Mouse (Mus musculus): ENCODE data around the gene Reg4. TPM values are rescaled to one million over a fixed set of nuclear protein-coding genes. Genes with fewer than 3 reads are reported as not detected.

Gene Reg4
- polyA plus RNA-seq, 1 experiment = not detected

DNA sequence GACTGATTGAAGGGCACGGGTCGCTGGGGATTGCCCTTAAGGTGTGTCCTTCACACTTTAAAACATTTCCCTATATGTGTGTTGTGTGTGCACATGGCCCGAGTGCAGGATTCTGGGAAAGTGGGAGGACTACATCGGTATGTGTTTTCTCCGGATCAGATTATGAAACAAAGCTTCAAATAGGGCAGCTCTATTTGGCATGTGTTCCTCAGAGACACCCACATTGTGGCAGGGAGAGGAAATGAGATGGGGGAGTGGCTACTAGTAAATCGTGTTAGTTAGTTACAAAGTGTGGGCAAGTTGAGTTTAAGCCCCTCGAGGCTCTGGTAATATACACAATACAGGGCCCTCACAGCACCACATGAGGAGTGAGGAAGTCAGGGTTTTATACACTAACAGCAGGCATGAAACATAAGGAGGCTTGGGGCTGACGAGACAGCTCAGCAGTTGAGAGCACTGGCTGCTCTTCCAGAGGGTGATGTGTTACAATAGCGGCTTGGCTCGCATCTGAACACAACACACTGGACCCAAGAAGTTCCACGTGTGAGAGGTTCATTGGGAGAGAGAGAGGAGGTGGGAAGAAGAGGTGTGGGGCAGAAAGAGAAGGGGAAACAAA lies 28.0 kb downstream of the Reg4 start:
- TF ChIP-seq POLR2A (IDR thresholded peaks at IDR 0.05; ENCODE audit: borderline replicate concordance, low read depth, low read length) = no peak
- Histone ChIP-seq H3K27ac (ENCODE audit: insufficient read depth, low read depth, low read length) (no peak overlapping the region), H3K4me1 (ENCODE audit: control insufficient read depth, insufficient read depth, low read length) (0 out of 2 replicates have a peak, but pooled peaks cover 2% of the 10 kb centered on the region), H3K4me3 (ENCODE audit: insufficient read depth, low read length) (no peak overlapping the region)

- no peak overlapping the region for H3K27ac ChIP-seq (ENCODE audit: insufficient read depth, low read depth, low read length)
Measured at GRCm38 (mm10) chr3:98254059-98254458, 32.1 kb downstream of the Reg4 start.

DNA sequence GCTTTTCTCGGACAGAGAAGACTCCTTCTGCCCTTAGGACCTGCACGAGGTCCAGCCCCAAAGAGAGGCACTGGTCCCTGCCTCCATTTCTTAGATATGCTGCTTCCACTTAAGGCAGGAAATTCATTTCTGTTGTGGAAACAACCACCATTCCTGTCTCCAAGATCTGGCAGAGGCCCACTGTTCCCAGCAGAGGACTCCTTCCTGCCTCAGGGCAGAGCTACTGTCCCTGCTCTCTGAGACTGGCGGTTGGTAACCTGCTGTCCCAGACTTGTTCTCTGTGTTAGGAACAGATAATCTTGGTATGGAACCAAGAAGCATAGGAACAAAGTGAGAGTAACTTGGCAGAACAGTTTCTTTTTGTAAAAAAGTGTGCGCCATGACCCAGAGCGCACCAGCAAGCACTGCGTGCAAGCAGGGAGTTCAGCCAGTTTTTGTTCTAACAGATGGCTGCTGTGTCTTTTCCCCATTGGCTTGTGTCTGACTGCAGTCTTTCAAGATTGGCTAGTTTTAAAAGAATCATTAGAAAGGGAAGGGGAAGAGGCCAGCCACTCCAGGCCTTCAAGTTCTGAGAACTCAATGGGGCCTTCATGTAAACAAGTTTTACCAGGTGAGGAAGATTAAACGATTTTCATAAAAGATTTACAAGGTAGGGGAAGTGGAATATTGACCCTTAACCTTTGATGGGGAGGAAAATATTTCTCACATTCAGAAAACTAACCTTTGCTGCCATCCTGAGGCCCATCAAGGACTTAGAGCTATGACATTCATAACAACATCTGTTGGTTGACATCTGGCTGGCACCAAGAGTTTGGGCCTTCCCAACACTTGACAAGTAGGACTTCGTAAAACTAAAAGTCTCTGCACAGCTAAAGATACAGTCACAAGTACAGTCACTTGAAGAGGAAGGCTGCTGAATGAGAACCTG lies 33.0 kb downstream of the Reg4 start:
- no peak for TF ChIP-seq CTCF (IDR thresholded peaks at IDR 0.05; ENCODE audit: low read depth, low read length)
- TF ChIP-seq POLR2A (IDR thresholded peaks at IDR 0.05; ENCODE audit: borderline replicate concordance, low read depth, low read length) = no peak
- Histone ChIP-seq H3K27ac (ENCODE audit: insufficient read depth, low read depth, low read length) (no peak overlapping the region), H3K4me3 (ENCODE audit: insufficient read depth, low read length) (no peak overlapping the region), H3K4me1 (ENCODE audit: control insufficient read depth, insufficient read depth, low read length) (no peaks in the 10 kb centered on the region)

More at GRCm38 (mm10) chr3:98254059-98254458, 32.1 kb downstream of the Reg4 start:
- Histone ChIP-seq H3K4me3 (ENCODE audit: insufficient read depth, low read length) (no peak overlapping the region), H3K4me1 (ENCODE audit: control insufficient read depth, insufficient read depth, low read length) (0 out of 2 replicates have a peak, but pooled peaks cover 2% of the 10 kb centered on the region)
- no peak for TF ChIP-seq POLR2A (IDR thresholded peaks at IDR 0.05; ENCODE audit: borderline replicate concordance, low read depth, low read length)
- no peak for TF ChIP-seq CTCF (IDR thresholded peaks at IDR 0.05; ENCODE audit: low read depth, low read length)

DNA sequence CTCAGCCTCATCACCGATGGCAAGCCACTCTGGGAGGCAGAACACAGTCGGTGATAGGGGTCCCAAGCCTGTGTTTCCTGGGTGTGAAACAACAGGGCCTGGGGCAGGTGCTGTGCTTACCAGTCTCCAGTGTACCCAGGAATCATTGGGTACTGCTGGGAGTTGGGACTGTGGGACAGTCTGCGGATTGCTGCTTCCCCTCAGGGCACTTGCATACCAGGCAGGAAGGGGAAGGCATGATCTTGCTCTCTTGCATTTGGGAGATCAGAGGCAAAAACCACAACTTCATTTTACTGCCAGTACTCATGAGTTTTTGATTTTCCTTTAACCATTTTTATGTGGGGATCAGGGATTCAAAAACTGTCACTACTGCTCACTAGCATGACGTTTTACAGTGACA lies 36.8 kb downstream of the Reg4 start:
- no peak overlapping the region for H3K4me3 ChIP-seq (ENCODE audit: insufficient read depth, low read length)

GRCm38 (mm10) chr3:98259271-98259751 lies 37.4 kb downstream of the Reg4 start:
- Histone ChIP-seq H3K4me1 (ENCODE audit: control insufficient read depth, insufficient read depth, low read length) (no peaks in the 10 kb centered on the region), H3K4me3 (ENCODE audit: insufficient read depth, low read length) (no peak overlapping the region), H3K27ac (ENCODE audit: insufficient read depth, low read depth, low read length) (no peak overlapping the region)
- no peak for TF ChIP-seq CTCF (IDR thresholded peaks at IDR 0.05; ENCODE audit: low read depth, low read length)

More for the DNA sequence above, 36.8 kb downstream of the Reg4 start:
- TF ChIP-seq POLR2A (IDR thresholded peaks at IDR 0.05; ENCODE audit: borderline replicate concordance, low read depth, low read length) (no peak), CTCF (IDR thresholded peaks at IDR 0.05; ENCODE audit: low read depth, low read length) (no peak)
- Histone ChIP-seq H3K4me1 (ENCODE audit: control insufficient read depth, insufficient read depth, low read length) (no peaks in the 10 kb centered on the region), H3K27ac (ENCODE audit: insufficient read depth, low read depth, low read length) (no peak overlapping the region)

GRCm38 (mm10) chr3:98260534-98260933 lies 38.6 kb downstream of the Reg4 start:
- H3K27ac ChIP-seq (ENCODE audit: insufficient read depth, low read depth, low read length) = no peak overlapping the region
- no peak for TF ChIP-seq POLR2A (IDR thresholded peaks at IDR 0.05; ENCODE audit: borderline replicate concordance, low read depth, low read length)
- TF ChIP-seq CTCF (IDR thresholded peaks at IDR 0.05; ENCODE audit: low read depth, low read length) = no peak
- H3K4me3 ChIP-seq (ENCODE audit: insufficient read depth, low read length) = no peak overlapping the region
- H3K4me1 ChIP-seq (ENCODE audit: control insufficient read depth, insufficient read depth, low read length) = no peaks in the 10 kb centered on the region

GRCm38 (mm10) chr3:98261415-98261814 lies 39.5 kb downstream of the Reg4 start:
- H3K27ac ChIP-seq (ENCODE audit: insufficient read depth, low read depth, low read length) = no peak overlapping the region
- no peak for TF ChIP-seq POLR2A (IDR thresholded peaks at IDR 0.05; ENCODE audit: borderline replicate concordance, low read depth, low read length)
- no peak for TF ChIP-seq CTCF (IDR thresholded peaks at IDR 0.05; ENCODE audit: low read depth, low read length)
- no peak overlapping the region for H3K4me3 ChIP-seq (ENCODE audit: insufficient read depth, low read length)
- no peaks in the 10 kb centered on the region for H3K4me1 ChIP-seq (ENCODE audit: control insufficient read depth, insufficient read depth, low read length)

DNA sequence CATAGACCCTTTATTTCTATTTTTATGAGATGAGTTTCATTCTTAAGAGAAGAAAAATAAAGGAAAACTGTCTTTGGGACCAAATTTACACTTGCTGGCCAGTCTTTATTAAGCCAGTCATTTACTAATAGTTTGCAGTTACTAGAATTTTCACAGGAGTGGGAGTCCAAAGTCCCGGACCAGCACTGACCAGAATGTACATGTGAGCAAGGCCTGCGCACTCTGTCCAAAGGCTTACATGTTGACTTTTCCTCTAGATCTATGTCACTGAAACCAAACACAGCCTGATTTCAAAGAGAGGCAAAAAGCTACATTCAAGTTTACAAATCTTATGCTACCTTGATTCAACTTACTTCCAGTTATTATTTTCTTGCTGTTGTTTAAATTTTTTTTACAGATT lies 40.2 kb downstream of the Reg4 start:
- no peak overlapping the region for H3K4me3 ChIP-seq (ENCODE audit: insufficient read depth, low read length)
- no peaks in the 10 kb centered on the region for H3K4me1 ChIP-seq (ENCODE audit: control insufficient read depth, insufficient read depth, low read length)
- no peak for TF ChIP-seq POLR2A (IDR thresholded peaks at IDR 0.05; ENCODE audit: borderline replicate concordance, low read depth, low read length)
- H3K27ac ChIP-seq (ENCODE audit: insufficient read depth, low read depth, low read length) = no peak overlapping the region

GRCm38 (mm10) chr3:98267249-98267651 lies 45.3 kb downstream of the Reg4 start:
- TF ChIP-seq CTCF (IDR thresholded peaks at IDR 0.05; ENCODE audit: low read depth, low read length) (no peak), POLR2A (IDR thresholded peaks at IDR 0.05; ENCODE audit: borderline replicate concordance, low read depth, low read length) (no peak)
- Histone ChIP-seq H3K27ac (ENCODE audit: insufficient read depth, low read depth, low read length) (no peak overlapping the region), H3K4me3 (ENCODE audit: insufficient read depth, low read length) (no peak overlapping the region), H3K4me1 (ENCODE audit: control insufficient read depth, insufficient read depth, low read length) (no peaks in the 10 kb centered on the region)

Data from bone marrow macrophage, adult 2 months (primary cell).